Mouse (Mus musculus) layer of hippocampus, adult 9-11 months (tissue): Measurements from ENCODE around the gene Eda2r.

ENCODE experiments used
- DNase-seq: peaks from one replicate; pipeline ENCODE4 v3.0.0; 2022

Gene Eda2r

DNA sequence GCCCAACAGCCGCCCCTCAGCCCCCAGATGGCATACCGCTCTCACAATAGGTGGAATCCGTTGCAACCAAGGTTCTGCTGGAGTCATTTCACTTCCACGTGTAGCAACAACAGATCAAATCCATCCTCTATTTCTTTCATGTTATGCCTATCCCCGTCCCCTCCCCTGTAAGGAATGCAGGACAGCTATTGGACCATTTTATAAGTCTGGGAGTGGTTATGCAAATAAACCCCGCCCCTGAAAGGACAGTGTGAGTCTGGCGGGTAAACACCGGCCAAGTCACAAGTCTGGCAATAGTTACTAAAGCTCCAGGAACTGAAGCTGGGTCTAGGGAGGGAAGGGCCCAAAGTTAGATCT is at the start of gene Eda2r:
Gene Eda2r, minus strand, starts transcription at position 152 of the 357 bp plus-strand sequence.
- peak; percentile 6 for DNase-seq

GRCm38 (mm10) chrX:97397872-97398271 is 20.9 kb upstream of the Eda2r start:
- no peak for DNase-seq

- DNase-seq = no peak
These were observed 1.1 kb upstream of the Eda2r start for GRCm38 (mm10) chrX:97378076-97378475.

GRCm38 (mm10) chrX:97376321-97377064 is 523 bp downstream of the Eda2r start:
- DNase-seq = peak; percentile 6

GRCm38 (mm10) chrX:97372826-97373225 is 4.2 kb downstream of the Eda2r start:
- no peak for DNase-seq

- DNase-seq = no peak
These were observed 7.8 kb downstream of the Eda2r start for GRCm38 (mm10) chrX:97369206-97369605.

DNA sequence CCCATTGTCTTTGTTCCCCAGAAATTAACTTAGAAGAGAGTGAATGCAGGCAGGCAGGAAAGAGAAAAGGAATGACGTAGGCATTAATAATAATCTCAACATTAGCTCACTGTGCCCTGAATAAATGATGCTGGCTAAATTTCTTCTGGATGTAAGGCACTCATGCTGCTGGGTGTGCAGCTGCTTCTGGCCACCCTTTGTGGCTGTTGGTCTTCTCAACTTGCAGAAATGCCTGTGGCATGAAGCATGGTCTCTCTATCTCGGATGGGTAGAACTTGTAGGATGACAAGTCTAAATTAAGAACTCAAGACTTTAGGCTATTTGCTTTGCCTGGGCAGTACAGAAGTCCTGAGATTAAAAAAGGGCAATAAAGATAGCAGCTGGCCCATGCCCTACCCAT is 8.3 kb downstream of the Eda2r start:
- no peak for DNase-seq

DNA sequence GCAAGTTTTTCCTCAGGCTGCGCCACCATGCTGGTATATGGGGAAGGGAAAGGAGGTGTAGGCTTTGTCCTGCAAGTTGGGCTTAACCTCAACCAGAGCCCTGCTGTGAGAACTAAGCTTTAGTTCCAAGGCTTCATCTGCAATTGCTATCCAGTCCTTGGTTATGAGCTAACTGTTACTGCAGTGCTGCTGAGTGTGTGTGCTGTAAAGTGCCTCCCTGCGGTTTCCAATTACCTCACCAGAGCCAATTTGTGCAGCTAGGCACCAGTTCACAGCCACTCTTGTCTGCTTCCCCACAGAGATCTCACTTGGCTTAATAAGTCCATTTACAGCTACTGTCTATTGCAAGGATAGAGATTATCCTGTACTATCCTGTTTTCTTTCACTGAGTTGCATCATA is 16.1 kb downstream of the Eda2r start:
- no peak for DNase-seq

DNA sequence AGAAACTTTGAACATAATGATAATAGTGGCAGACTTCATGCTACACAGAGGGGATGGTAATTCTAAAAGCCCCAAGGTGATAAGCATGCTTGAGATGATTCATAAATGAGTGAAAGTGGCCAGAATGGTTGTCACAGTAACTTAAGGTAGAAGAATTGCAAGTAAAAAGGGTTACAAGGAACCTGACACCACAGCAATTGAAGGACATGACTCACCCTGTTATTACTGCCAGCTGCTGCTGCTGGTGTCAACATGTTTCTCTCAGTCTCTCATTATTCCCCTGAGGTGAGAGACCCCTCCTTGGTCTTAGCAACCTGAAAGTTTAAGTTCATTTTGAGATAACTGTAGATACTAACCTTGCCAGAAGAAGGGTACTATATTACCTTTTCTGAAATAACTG is 49.1 kb downstream of the Eda2r start:
- DNase-seq = no peak
